ENCODE assay signal across 12 mouse cellular contexts in the genomic region with DNA sequence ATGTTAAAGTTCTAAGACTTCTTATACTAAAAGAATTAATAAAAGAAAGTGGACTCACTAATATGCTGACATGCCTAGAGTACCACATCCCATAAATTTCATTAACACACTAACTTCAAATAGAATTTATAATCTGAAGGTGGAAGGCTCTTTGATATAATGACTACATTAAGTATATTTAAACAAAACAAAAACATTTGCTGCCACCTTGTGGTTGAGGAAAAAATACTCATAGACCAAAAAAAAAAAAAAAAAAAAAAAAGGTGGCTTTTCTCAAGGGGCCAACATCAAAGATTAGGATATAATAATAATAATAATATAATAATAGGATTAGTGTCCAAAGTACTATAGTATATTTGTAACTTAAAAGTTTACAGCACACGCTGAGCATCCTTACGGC.
A peak's percentile ranks its signal among the peaks of the same experiment; 100 is the strongest.
DNase-seq lines count a peak whose midpoint lies in the region; ATAC-seq and TF ChIP-seq lines count a peak whose summit lies in the region.
"Had no signal": no experiment of that assay in that cellular context is flagged by ENCODE, and none has a peak within 500 bp of the region (broad histone marks: within the 10 kb centered on the region; RNA-seq: fewer than 3 reads in every experiment).

No protein-coding gene starts in this region.

- WGBS in kidney, postnatal 0 days: 87% methylated on average over 2 of the region's 2 CpGs
- 84% methylated on average over 2 of the region's 2 CpGs for WGBS in kidney, embryonic 15.5 days
- 84% methylated on average over 2 of the region's 2 CpGs for WGBS in embryonic facial prominence, embryonic 14.5 days

- no peak overlapping the region for H3K9ac ChIP-seq in kidney, postnatal 0 days (ENCODE audit: low read depth, low read length)
- no peak overlapping the region for H3K9ac ChIP-seq in kidney, embryonic 15.5 days
- H3K9ac ChIP-seq in MEL (ENCODE audit: control insufficient read depth, low read depth, low read length, poor library complexity, severe bottlenecking): no peak overlapping the region
- no peak overlapping the region for H3K9ac ChIP-seq in embryonic facial prominence, embryonic 14.5 days (ENCODE audit: low read depth, low read length)

- peak; percentile 58 for TF ChIP-seq CTCF in kidney, postnatal 0 days (IDR thresholded peaks at IDR 0.05; ENCODE audit: low read depth)
- TF ChIP-seq CTCF in MEL (IDR thresholded peaks at IDR 0.05 in 2 of 3, conservative IDR thresholded peaks at IDR 0.05 in 1 of 3; ENCODE audit: control insufficient read depth in 1 of 3, insufficient read depth in 1 of 3, low read depth in 2 of 3, low read length in 3 of 3, poor library complexity in 1 of 3, severe bottlenecking in 1 of 3): peak in 2 of 3 experiments; percentile 14 to 44; a peak in 3 of 6 replicates

- H3K27ac ChIP-seq in kidney, postnatal 0 days: no peak overlapping the region
- no peak overlapping the region for H3K27ac ChIP-seq in kidney, embryonic 15.5 days
- H3K27ac ChIP-seq in MEL (ENCODE audit: control insufficient read depth, low read depth, low read length): no peak overlapping the region
- no peak overlapping the region for H3K27ac ChIP-seq in embryonic facial prominence, embryonic 14.5 days (replicated peaks; ENCODE audit: low read depth, low read length)

- TF ChIP-seq RAD21 in MEL (IDR thresholded peaks at IDR 0.05; ENCODE audit: low read depth, low read length): peak; percentile 73

- no peaks in the 10 kb centered on the region for H3K36me3 ChIP-seq in kidney, postnatal 0 days (ENCODE audit: insufficient read depth, low read length)
- H3K36me3 ChIP-seq in kidney, embryonic 15.5 days: no peaks in the 10 kb centered on the region
- no peaks in the 10 kb centered on the region for H3K36me3 ChIP-seq in MEL (ENCODE audit: control insufficient read depth in 1 of 2, insufficient read depth in 2 of 2, low read length in 2 of 2)
- H3K36me3 ChIP-seq in embryonic facial prominence, embryonic 14.5 days (ENCODE audit: control insufficient read depth, insufficient read depth, low read length): no peaks in the 10 kb centered on the region

- no peak for TF ChIP-seq POLR2A in MEL (IDR thresholded peaks at IDR 0.05; ENCODE audit: control insufficient read depth in 1 of 2, insufficient read depth in 1 of 2, low read depth in 1 of 2, low read length in 2 of 2, poor library complexity in 1 of 2)

- TF ChIP-seq EP300 in MEL (IDR thresholded peaks at IDR 0.05; ENCODE audit: low read depth in 1 of 2, low read length in 2 of 2): no peak

- DNase-seq in kidney, postnatal 0 days (ENCODE audit: low spot score): peak; percentile 52
- peak; percentile 40 for DNase-seq in A20 (ENCODE audit: low read depth, low spot score)
- peak; percentile 43 for DNase-seq in MEL (ENCODE audit: low read depth, low spot score)
- DNase-seq in embryonic facial prominence, embryonic 14.5 days (ENCODE audit: low spot score): peak; percentile 33
- DNase-seq in right cerebral cortex, postnatal 25 days: no peak
- DNase-seq in cerebellum, adult 9-10 months: no peak
- DNase-seq: cerebellum, adult 11 months; layer of hippocampus, postnatal 36 days; lung, postnatal 14 days; thymus, postnatal 25 days had no signal

- H3K27me3 ChIP-seq in kidney, postnatal 0 days (ENCODE audit: insufficient read depth, low read length): no peaks in the 10 kb centered on the region
- no peaks in the 10 kb centered on the region for H3K27me3 ChIP-seq in kidney, embryonic 15.5 days
- H3K27me3 ChIP-seq in MEL (ENCODE audit: control insufficient read depth in 1 of 2, insufficient read depth in 2 of 2, low read length in 2 of 2): peaks cover 5 to 13% of the 10 kb centered on the region in 2 experiments
- H3K27me3 ChIP-seq in embryonic facial prominence, embryonic 14.5 days (replicated peaks; ENCODE audit: control insufficient read depth, insufficient read depth, low read length): no peaks in the 10 kb centered on the region

- no peaks in the 10 kb centered on the region for H3K79me2 ChIP-seq in MEL (ENCODE audit: control insufficient read depth, insufficient read depth, low read length, poor library complexity)

- no peak for ATAC-seq in kidney, postnatal 0 days (replicated peaks; ENCODE audit: low FRiP score, low read depth)
- no peak for ATAC-seq in kidney, embryonic 15.5 days (replicated peaks; ENCODE audit: low FRiP score)
- ATAC-seq in embryonic facial prominence, embryonic 14.5 days (ENCODE audit: low read depth): no peak
- ATAC-seq: intestine, embryonic 16.5 days had no signal

- no peak overlapping the region for H3K4me2 ChIP-seq in kidney, postnatal 0 days (ENCODE audit: low read length)
- H3K4me2 ChIP-seq in kidney, embryonic 15.5 days: no peak overlapping the region
- H3K4me2 ChIP-seq in embryonic facial prominence, embryonic 14.5 days (ENCODE audit: low read depth, low read length): no peak overlapping the region

- no peaks in the 10 kb centered on the region for H3K4me1 ChIP-seq in kidney, postnatal 0 days (replicated peaks; ENCODE audit: insufficient read depth, low read length)
- H3K4me1 ChIP-seq in kidney, embryonic 15.5 days: no peaks in the 10 kb centered on the region
- peaks cover 0 to 2% of the 10 kb centered on the region in 2 experiments; a peak in 1 of 4 replicates for H3K4me1 ChIP-seq in MEL (ENCODE audit: control insufficient read depth in 1 of 2, insufficient read depth in 2 of 2, low read length in 2 of 2)
- H3K4me1 ChIP-seq in embryonic facial prominence, embryonic 14.5 days (ENCODE audit: control insufficient read depth, insufficient read depth, low read length): no peaks in the 10 kb centered on the region

- H3K4me3 ChIP-seq in kidney, postnatal 0 days (replicated peaks; ENCODE audit: low read depth, low read length): no peak overlapping the region
- H3K4me3 ChIP-seq in kidney, embryonic 15.5 days (replicated peaks): no peak overlapping the region
- H3K4me3 ChIP-seq in MEL (ENCODE audit: control insufficient read depth in 1 of 2, insufficient read depth in 1 of 2, low read depth in 2 of 2, low read length in 2 of 2): no peak overlapping the region
- H3K4me3 ChIP-seq in embryonic facial prominence, embryonic 14.5 days (ENCODE audit: low read depth, low read length): no peak overlapping the region

- no peaks in the 10 kb centered on the region for H3K9me3 ChIP-seq in kidney, postnatal 0 days (replicated peaks; ENCODE audit: low read length)
- no peaks in the 10 kb centered on the region for H3K9me3 ChIP-seq in kidney, embryonic 15.5 days (replicated peaks)
- H3K9me3 ChIP-seq in MEL (replicated peaks; ENCODE audit: insufficient read depth, low read length): no peaks in the 10 kb centered on the region
- H3K9me3 ChIP-seq in embryonic facial prominence, embryonic 14.5 days (ENCODE audit: control insufficient read depth, low read length): no peaks in the 10 kb centered on the region

TF ChIP-seq in MEL, 35 proteins besides CTCF, POLR2A, EP300 and RAD21:
- TF ChIP-seq ZC3H11A (IDR thresholded peaks at IDR 0.05; ENCODE audit: low read depth, low read length) (peak; percentile 34), ZNF384 (IDR thresholded peaks at IDR 0.05; ENCODE audit: low read depth, low read length) (peak; percentile 98), GABPA (IDR thresholded peaks at IDR 0.05; ENCODE audit: low read depth, low read length) (no peak), SMC3 (IDR thresholded peaks at IDR 0.05; ENCODE audit: low read depth, low read length) (peak; percentile 39), TCF12 (IDR thresholded peaks at IDR 0.05; ENCODE audit: low read depth, low read length) (no peak), RCOR1 (IDR thresholded peaks at IDR 0.05; ENCODE audit: low read depth, low read length) (no peak), CHD2 (IDR thresholded peaks at IDR 0.05; ENCODE audit: low read length) (no peak), TAL1 (IDR thresholded peaks at IDR 0.05; ENCODE audit: low read length) (no peak), E2F4 (IDR thresholded peaks at IDR 0.05; ENCODE audit: borderline replicate concordance, low read depth, low read length) (no peak), USF1 (IDR thresholded peaks at IDR 0.05; ENCODE audit: low read depth, low read length) (no peak), MAFK (IDR thresholded peaks at IDR 0.05; ENCODE audit: borderline replicate concordance, low read depth, low read length) (no peak), GATA1 (IDR thresholded peaks at IDR 0.05; ENCODE audit: low read depth, low read length) (no peak), TBP (IDR thresholded peaks at IDR 0.05; ENCODE audit: low read depth, low read length) (no peak), POLR2AphosphoS5 (IDR thresholded peaks at IDR 0.05; ENCODE audit: borderline replicate concordance, low read depth, low read length) (no peak), MYB (IDR thresholded peaks at IDR 0.05; ENCODE audit: low read depth, low read length) (no peak)

Comparison
In these comparisons a context has a peak if more than half of its experiments do, and no peak if none do; other contexts are left out.
1. DNase-seq: peak in kidney, postnatal 0 days (single experiment), A20 (single experiment), MEL (single experiment) and embryonic facial prominence, embryonic 14.5 days (single experiment); none in right cerebral cortex, postnatal 25 days (single experiment) and cerebellum, adult 9-10 months (single experiment).